Comparison of ENCODE assay signal across 8 mouse cellular contexts in the genomic region with DNA sequence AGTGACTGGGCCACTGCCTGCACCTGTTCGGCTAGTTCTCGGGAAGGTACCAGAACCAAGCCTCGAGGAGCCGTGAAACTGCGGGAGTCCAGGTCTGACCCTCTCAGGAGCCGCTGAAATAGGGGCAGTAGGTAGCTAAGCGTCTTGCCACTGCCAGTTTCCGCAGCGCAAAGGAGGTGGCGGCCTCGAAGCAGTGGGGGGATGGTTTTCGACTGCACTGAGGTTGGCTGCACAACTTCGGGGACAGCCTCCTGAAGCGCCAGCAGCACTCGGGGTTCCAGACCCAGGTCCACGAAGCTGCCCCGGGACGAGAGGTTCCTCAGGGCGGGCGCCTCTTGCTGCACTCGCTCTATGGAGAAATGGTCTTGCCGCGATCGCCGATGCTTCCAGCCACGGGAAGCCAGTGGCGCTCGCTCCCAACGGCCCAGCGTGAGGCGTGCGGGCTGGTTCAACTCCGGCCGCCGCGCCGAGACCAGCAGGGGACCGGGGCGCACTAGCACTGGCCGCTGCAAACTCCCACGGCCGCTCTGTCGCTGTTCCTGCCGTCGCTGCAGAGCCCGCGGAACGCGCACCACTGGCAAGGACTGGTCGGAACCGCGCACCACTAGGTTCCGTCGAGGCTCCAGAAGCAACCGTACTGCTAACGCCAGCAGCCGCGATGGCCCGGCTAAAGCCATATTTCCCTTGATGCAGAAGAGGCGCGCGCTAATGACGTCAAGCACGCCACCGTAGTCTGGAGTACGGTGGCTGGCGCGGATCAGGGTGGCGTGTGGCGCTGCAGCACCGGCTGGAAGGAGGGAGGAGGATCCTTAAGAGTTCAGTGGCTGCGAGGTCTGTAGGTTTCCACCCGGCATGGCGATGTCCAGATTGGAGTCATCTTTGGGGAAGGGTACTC. TPM values are rescaled to one million over a fixed set of nuclear protein-coding genes. Genes with fewer than 3 reads are reported as not detected.
A peak's percentile ranks its signal among the peaks of the same experiment; 100 is the strongest.
DNase-seq lines count a peak whose midpoint lies in the region; ATAC-seq and TF ChIP-seq lines count a peak whose summit lies in the region.

No protein-coding gene starts in this region.

- peak overlapping the region; percentile 78 for H3K9ac ChIP-seq in heart, embryonic 15.5 days
- peak overlapping the region; percentile 74 for H3K9ac ChIP-seq in liver, embryonic 14.5 days (replicated peaks)
- peak overlapping the region; percentile 90 for H3K9ac ChIP-seq in neural tube, embryonic 11.5 days (ENCODE audit: low read length)
- peak overlapping the region; percentile 88 for H3K9ac ChIP-seq in stomach, postnatal 0 days (ENCODE audit: low read length)

- peak; percentile 86 for ATAC-seq in CD4-positive, CD25-positive, alpha-beta regulatory T cell, adult 4 months
- peak; percentile 92 for ATAC-seq in heart, embryonic 15.5 days (replicated peaks; ENCODE audit: insufficient number of reproducible peaks, insufficient read depth, low FRiP score, low read depth)
- peak; percentile 91 for ATAC-seq in liver, embryonic 14.5 days (ENCODE audit: insufficient read depth)
- peak; percentile 97 for ATAC-seq in neural tube, embryonic 11.5 days (ENCODE audit: insufficient read depth, low FRiP score, low TSS enrichment)
- ATAC-seq in stomach, postnatal 0 days (ENCODE audit: low FRiP score, low TSS enrichment) = peak; percentile 95

- under 1% methylated on average over 74 of the region's 74 CpGs for WGBS in heart, embryonic 15.5 days
- WGBS in liver, embryonic 14.5 days (ENCODE audit: insufficient replicate concordance) = under 1% methylated on average over 74 of the region's 74 CpGs
- WGBS in neural tube, embryonic 11.5 days = 2% methylated on average over 74 of the region's 74 CpGs
- WGBS in stomach, postnatal 0 days = under 1% methylated on average over 74 of the region's 74 CpGs

- TF ChIP-seq EP300 in liver, embryonic 14.5 days (IDR thresholded peaks at IDR 0.05; ENCODE audit: low read depth) = no peak
- no peak for TF ChIP-seq EP300 in stomach, postnatal 0 days (optimal IDR thresholded peaks at IDR 0.05)

- H3K4me1 ChIP-seq in heart, embryonic 15.5 days (replicated peaks) = peaks cover 18% of the 10 kb centered on the region
- H3K4me1 ChIP-seq in liver, embryonic 14.5 days (replicated peaks; ENCODE audit: control insufficient read depth in 2 of 2, insufficient read depth in 2 of 2, low read length in 1 of 2) = peaks cover 11 to 13% of the 10 kb centered on the region in 2 experiments
- H3K4me1 ChIP-seq in neural tube, embryonic 11.5 days (ENCODE audit: control insufficient read depth, insufficient read depth, low read length) = peaks cover 6% of the 10 kb centered on the region; the same call in 1 of the 2 replicates
- H3K4me1 ChIP-seq in stomach, postnatal 0 days (replicated peaks; ENCODE audit: control insufficient read depth, insufficient read depth) = peaks cover 2% of the 10 kb centered on the region; the same call in 1 of the 2 replicates

- DNase-seq in c-Kit-negative CD71-positive TER-119-positive erythroid progenitor cells, embryonic 14.5 days (ENCODE audit: low read depth, low spot score) = peak; percentile 82
- peak; percentile 70 for DNase-seq in fibroblast of lung, adult 2 months (ENCODE audit: low read depth)
- peak; percentile 96 for DNase-seq in kidney, postnatal 25 days
- peak; percentile 87 to 89 (median 88) for DNase-seq in liver, embryonic 14.5 days (ENCODE audit: low read depth in 3 of 3, low spot score in 3 of 3)
- peak; percentile 95 for DNase-seq in neural tube, embryonic 11.5 days (ENCODE audit: low spot score)
- DNase-seq in stomach, postnatal 0 days (ENCODE audit: low spot score) = peak; percentile 95

- peak; percentile 21; the same call in 1 of the 2 replicates for TF ChIP-seq CTCF in liver, embryonic 14.5 days (IDR thresholded peaks at IDR 0.05; ENCODE audit: low read depth)
- no peak for TF ChIP-seq CTCF in stomach, postnatal 0 days (IDR thresholded peaks at IDR 0.05; ENCODE audit: low read depth)

- H3K36me3 ChIP-seq in heart, embryonic 15.5 days = peaks cover 4% of the 10 kb centered on the region; the same call in 1 of the 2 replicates
- no peaks in the 10 kb centered on the region; the same call in 1 of the 2 replicates for H3K36me3 ChIP-seq in liver, embryonic 14.5 days (replicated peaks; ENCODE audit: control insufficient read depth, insufficient read depth, low read depth)
- H3K36me3 ChIP-seq in neural tube, embryonic 11.5 days (ENCODE audit: control insufficient read depth, insufficient read depth, low read length) = no peaks in the 10 kb centered on the region
- H3K36me3 ChIP-seq in stomach, postnatal 0 days (ENCODE audit: control insufficient read depth, insufficient read depth, low read length) = no peaks in the 10 kb centered on the region; the same call in 1 of the 2 replicates

- H3K4me3 ChIP-seq in heart, embryonic 15.5 days = peak overlapping the region; percentile 72
- H3K4me3 ChIP-seq in liver, embryonic 14.5 days (ENCODE audit: insufficient read depth in 1 of 2, low read depth in 2 of 2, low read length in 2 of 2) = peak overlapping the region; percentile 71 to 75
- peak overlapping the region; percentile 92 for H3K4me3 ChIP-seq in neural tube, embryonic 11.5 days (ENCODE audit: low read depth, low read length)
- peak overlapping the region; percentile 93 for H3K4me3 ChIP-seq in stomach, postnatal 0 days (ENCODE audit: low read depth, low read length)

- H3K9me3 ChIP-seq in heart, embryonic 15.5 days (replicated peaks) = no peaks in the 10 kb centered on the region
- H3K9me3 ChIP-seq in liver, embryonic 14.5 days (ENCODE audit: control insufficient read depth, low read length) = no peaks in the 10 kb centered on the region
- no peaks in the 10 kb centered on the region for H3K9me3 ChIP-seq in neural tube, embryonic 11.5 days (ENCODE audit: control insufficient read depth, low read length)
- H3K9me3 ChIP-seq in stomach, postnatal 0 days (ENCODE audit: control insufficient read depth, low read length) = no peaks in the 10 kb centered on the region

- no peaks in the 10 kb centered on the region for H3K27me3 ChIP-seq in heart, embryonic 15.5 days
- no peaks in the 10 kb centered on the region for H3K27me3 ChIP-seq in liver, embryonic 14.5 days (ENCODE audit: control insufficient read depth, insufficient read depth, low read length)
- H3K27me3 ChIP-seq in neural tube, embryonic 11.5 days (ENCODE audit: control insufficient read depth, insufficient read depth, low read length) = no peaks in the 10 kb centered on the region
- H3K27me3 ChIP-seq in stomach, postnatal 0 days (ENCODE audit: control insufficient read depth, insufficient read depth, low read length) = no peaks in the 10 kb centered on the region

- peak overlapping the region; percentile 51 for H3K27ac ChIP-seq in heart, embryonic 15.5 days
- peak overlapping the region; percentile 89 for H3K27ac ChIP-seq in liver, embryonic 14.5 days
- H3K27ac ChIP-seq in neural tube, embryonic 11.5 days (ENCODE audit: low read depth, low read length) = 0 out of 2 replicates have a peak overlapping the region, but pooled peaks have one; percentile 34
- peak overlapping the region; percentile 88 for H3K27ac ChIP-seq in stomach, postnatal 0 days (replicated peaks)

- H3K4me2 ChIP-seq in heart, embryonic 15.5 days = peak overlapping the region; percentile 92
- H3K4me2 ChIP-seq in liver, embryonic 14.5 days (ENCODE audit: low read depth) = peak overlapping the region; percentile 88
- H3K4me2 ChIP-seq in neural tube, embryonic 11.5 days (ENCODE audit: low read depth) = peak overlapping the region; percentile 99
- peak overlapping the region; percentile 91 for H3K4me2 ChIP-seq in stomach, postnatal 0 days (replicated peaks; ENCODE audit: low read depth)

RNA-seq across cellular contexts. Expression of gene Ddx28, which starts 0.7 kb away (rescaled TPM):
- 10 to 100 TPM in 1 of 2 experiments, 1 to 10 TPM in 1; 8.4 to 13.2 TPM for polyA plus RNA-seq in CD4-positive, CD25-positive, alpha-beta regulatory T cell, adult 4 months (2017; shearing (Covaris generic))
- polyA plus RNA-seq in heart, embryonic 15.5 days (2015; fragmentation: Nextera tagmentation; extraction: Ambion mirVana) = 10.6 and 11.6 TPM in 2 replicates
- polyA plus RNA-seq in liver, embryonic 14.5 days (2012; rRNA removed) = 6.6 and 6.8 TPM in 2 replicates
- 9.1 and 9.4 TPM in 2 replicates for polyA plus RNA-seq in liver, embryonic 14.5 days (2014; fragmentation: Nextera tagmentation; extraction: Ambion mirVana)
- polyA plus RNA-seq in neural tube, embryonic 11.5 days (2014; fragmentation: Nextera tagmentation; extraction: Ambion mirVana) = 21.2 and 24.4 TPM in 2 replicates
- 9.2 and 10.0 TPM in 2 replicates for polyA plus RNA-seq in stomach, postnatal 0 days (2015; fragmentation: Nextera tagmentation; extraction: Ambion mirVana)

RNA-seq across cellular contexts. Expression of gene Dpep2nb, which starts 5.2 kb away (rescaled TPM):
- polyA plus RNA-seq in CD4-positive, CD25-positive, alpha-beta regulatory T cell, adult 4 months (2017; shearing (Covaris generic)) = not detected
- 0.29 TPM in 1 of 2 replicates, not detected in the other for polyA plus RNA-seq in heart, embryonic 15.5 days (2015; fragmentation: Nextera tagmentation; extraction: Ambion mirVana)
- not detected in 2 replicates for polyA plus RNA-seq in liver, embryonic 14.5 days (2012; rRNA removed)
- polyA plus RNA-seq in liver, embryonic 14.5 days (2014; fragmentation: Nextera tagmentation; extraction: Ambion mirVana) = not detected in 2 replicates
- polyA plus RNA-seq in neural tube, embryonic 11.5 days (2014; fragmentation: Nextera tagmentation; extraction: Ambion mirVana) = not detected in 2 replicates
- not detected in 2 replicates for polyA plus RNA-seq in stomach, postnatal 0 days (2015; fragmentation: Nextera tagmentation; extraction: Ambion mirVana)

RNA-seq across cellular contexts. Expression of gene Dus2, which starts 19.9 kb away (rescaled TPM):
- polyA plus RNA-seq in CD4-positive, CD25-positive, alpha-beta regulatory T cell, adult 4 months (2017; shearing (Covaris generic)) = 10 to 100 TPM; 24.3 to 30.5 TPM
- 12.5 and 15.0 TPM in 2 replicates for polyA plus RNA-seq in heart, embryonic 15.5 days (2015; fragmentation: Nextera tagmentation; extraction: Ambion mirVana)
- 6.8 and 8.7 TPM in 2 replicates for polyA plus RNA-seq in liver, embryonic 14.5 days (2012; rRNA removed)
- polyA plus RNA-seq in liver, embryonic 14.5 days (2014; fragmentation: Nextera tagmentation; extraction: Ambion mirVana) = 9.8 and 10.5 TPM in 2 replicates
- 14.5 and 18.6 TPM in 2 replicates for polyA plus RNA-seq in neural tube, embryonic 11.5 days (2014; fragmentation: Nextera tagmentation; extraction: Ambion mirVana)
- polyA plus RNA-seq in stomach, postnatal 0 days (2015; fragmentation: Nextera tagmentation; extraction: Ambion mirVana) = 8.1 and 8.3 TPM in 2 replicates

RNA-seq across cellular contexts. Expression of gene Dpep3, which starts 31.8 kb away (rescaled TPM):
- polyA plus RNA-seq in CD4-positive, CD25-positive, alpha-beta regulatory T cell, adult 4 months (2017; shearing (Covaris generic)) = not detected
- polyA plus RNA-seq in heart, embryonic 15.5 days (2015; fragmentation: Nextera tagmentation; extraction: Ambion mirVana) = not detected in 2 replicates
- not detected in 2 replicates for polyA plus RNA-seq in liver, embryonic 14.5 days (2012; rRNA removed)
- not detected in 2 replicates for polyA plus RNA-seq in liver, embryonic 14.5 days (2014; fragmentation: Nextera tagmentation; extraction: Ambion mirVana)
- polyA plus RNA-seq in neural tube, embryonic 11.5 days (2014; fragmentation: Nextera tagmentation; extraction: Ambion mirVana) = not detected in 2 replicates
- not detected in 2 replicates for polyA plus RNA-seq in stomach, postnatal 0 days (2015; fragmentation: Nextera tagmentation; extraction: Ambion mirVana)

RNA-seq across cellular contexts. Expression of gene Slc12a4, which starts 45.1 kb away (rescaled TPM):
- polyA plus RNA-seq in CD4-positive, CD25-positive, alpha-beta regulatory T cell, adult 4 months (2017; shearing (Covaris generic)) = 1 to 10 TPM; 4.5 to 7.2 TPM
- 34.1 and 44.5 TPM in 2 replicates for polyA plus RNA-seq in heart, embryonic 15.5 days (2015; fragmentation: Nextera tagmentation; extraction: Ambion mirVana)
- 8.3 and 11.1 TPM in 2 replicates for polyA plus RNA-seq in liver, embryonic 14.5 days (2012; rRNA removed)
- polyA plus RNA-seq in liver, embryonic 14.5 days (2014; fragmentation: Nextera tagmentation; extraction: Ambion mirVana) = 6.9 and 8.9 TPM in 2 replicates
- polyA plus RNA-seq in neural tube, embryonic 11.5 days (2014; fragmentation: Nextera tagmentation; extraction: Ambion mirVana) = 10.3 and 13.0 TPM in 2 replicates
- 12.8 and 14.1 TPM in 2 replicates for polyA plus RNA-seq in stomach, postnatal 0 days (2015; fragmentation: Nextera tagmentation; extraction: Ambion mirVana)

Comparison
In these comparisons a context has a peak if more than half of its experiments do, and no peak if none do; other contexts are left out.
1. Peak in every context shown above with its lines: DNase-seq, ATAC-seq, H3K4me3 ChIP-seq and H3K27ac ChIP-seq.
2. H3K27ac ChIP-seq: peak in every context shown above with its lines; median percentile 89 in liver, embryonic 14.5 days; 88 in stomach, postnatal 0 days; 51 in heart, embryonic 15.5 days; 34 in neural tube, embryonic 11.5 days.